Mouse (Mus musculus) kidney, adult 9 months (tissue): ENCODE measurements around the gene Pkmyt1.
A peak's percentile ranks its signal among the peaks of the same experiment; 100 is the strongest.

Experiments used
- DNase-seq: peaks from one replicate; pipeline ENCODE4 v3.0.0; 2022

The Pkmyt1 gene

GRCm38 (mm10) chr17:23725999-23726757, at the start of gene Pkmyt1:
Gene Pkmyt1, plus strand, starts transcription at chr17:23726336.
- peak; percentile 95 for DNase-seq

GRCm38 (mm10) chr17:23676473-23677031, 49.6 kb upstream of the Pkmyt1 start:
- DNase-seq = no peak

DNA sequence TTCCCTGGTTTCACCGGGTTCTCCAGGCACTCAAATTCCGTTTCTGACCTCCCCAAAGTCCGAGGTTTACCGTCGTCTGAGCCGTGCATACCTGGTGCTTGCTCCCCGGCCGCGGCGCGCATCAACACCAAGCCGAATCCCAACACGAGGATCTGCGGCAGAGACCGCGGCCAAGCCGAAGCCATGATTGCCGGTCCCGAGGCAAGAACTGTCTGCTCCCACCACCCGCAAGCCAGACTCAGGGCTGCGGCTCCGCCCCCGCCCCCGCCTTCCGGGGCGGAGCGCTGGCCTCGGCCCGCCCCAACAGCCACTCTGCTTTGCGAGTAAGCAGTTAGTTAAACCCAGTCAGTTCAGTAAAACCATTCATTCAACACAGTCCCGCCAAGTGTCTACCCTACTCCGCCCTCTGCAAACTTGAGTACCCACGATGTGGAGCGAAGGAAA, 48.9 kb upstream of the Pkmyt1 start, which contains the start of gene Tnfrsf12a:
Tnfrsf12a (minus strand) TSS at position 233 of the 444 bp plus-strand sequence.
- DNase-seq = peak; percentile 92

GRCm38 (mm10) chr17:23679127-23679835, 46.9 kb upstream of the Pkmyt1 start, which contains the start of gene Cldn6:
Gene Cldn6, plus strand, starts transcription at chr17:23679249.
- DNase-seq = no peak

GRCm38 (mm10) chr17:23680336-23680735, 45.8 kb upstream of the Pkmyt1 start:
- no peak for DNase-seq

- no peak for DNase-seq
These were observed 45.0 kb upstream of the Pkmyt1 start for GRCm38 (mm10) chr17:23681086-23681485.

GRCm38 (mm10) chr17:23682092-23682491, 44.0 kb upstream of the Pkmyt1 start:
- DNase-seq = peak; percentile 81

GRCm38 (mm10) chr17:23682530-23682929, 43.6 kb upstream of the Pkmyt1 start:
- peak; percentile 60 for DNase-seq

- DNase-seq = no peak
These were observed 42.9 kb upstream of the Pkmyt1 start for GRCm38 (mm10) chr17:23683226-23683625.

DNA sequence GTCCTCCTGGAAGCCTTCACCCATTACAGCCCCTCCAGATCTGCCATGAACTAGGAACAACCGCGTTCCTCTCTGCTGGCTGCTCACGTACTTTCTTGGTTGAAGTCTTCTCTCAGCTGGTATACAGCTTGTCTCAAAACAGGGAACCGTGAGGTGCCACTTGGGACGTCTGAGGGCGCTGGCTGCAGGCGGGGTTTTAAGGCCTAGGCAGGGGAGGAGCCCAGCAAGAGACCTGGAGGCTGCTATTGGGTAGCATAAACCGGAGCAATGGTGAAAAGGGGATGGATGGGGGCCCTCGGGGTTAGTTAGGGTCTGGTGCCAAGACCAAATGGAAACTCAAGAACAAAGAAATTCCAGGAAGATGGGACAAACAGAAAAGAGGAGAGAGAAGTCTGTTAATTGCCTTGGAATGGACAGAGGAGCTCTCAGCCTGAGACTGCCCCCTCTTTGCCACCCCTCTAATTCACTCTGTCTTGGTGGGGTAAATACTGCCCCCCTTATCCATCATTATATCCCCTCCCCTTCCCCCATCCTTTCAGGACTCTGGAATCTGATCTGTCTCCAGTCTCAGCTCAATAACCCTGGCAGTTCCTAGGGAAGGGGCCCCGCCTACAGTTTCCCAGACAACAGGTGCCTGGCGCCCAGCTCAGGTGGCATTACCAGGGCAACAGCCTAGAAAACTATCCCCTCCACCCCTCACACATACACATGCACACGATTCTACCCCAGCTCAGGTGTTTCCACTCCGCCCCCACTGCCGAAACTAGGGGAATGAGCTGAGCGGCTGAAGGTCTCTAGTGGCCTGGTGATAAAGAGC, 42.1 kb upstream of the Pkmyt1 start, which contains the start of gene Cldn9:
Cldn9 (minus strand) TSS at position 171 of the 817 bp plus-strand sequence.
- no peak for DNase-seq

DNA sequence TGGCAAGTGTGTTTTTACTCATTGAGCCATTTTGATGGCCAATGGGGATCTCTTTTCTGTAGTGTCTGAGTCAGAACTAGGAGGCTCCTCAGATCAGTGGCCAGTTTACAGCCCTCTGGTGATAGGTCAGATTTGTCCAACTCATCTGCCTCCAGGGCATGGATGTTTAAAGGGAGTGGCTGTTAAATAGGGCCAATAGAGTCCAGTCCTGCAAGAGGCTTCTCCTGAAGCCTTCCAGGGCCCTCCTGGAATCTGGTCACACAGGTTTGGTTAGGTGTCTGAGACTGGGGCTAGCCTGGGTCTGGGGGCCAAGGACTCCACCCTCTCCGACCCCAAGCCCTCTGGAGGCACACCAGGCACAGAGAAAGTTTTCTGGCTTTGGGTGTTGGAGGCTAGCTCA, 31.6 kb upstream of the Pkmyt1 start:
- no peak for DNase-seq

GRCm38 (mm10) chr17:23695801-23696200, 30.3 kb upstream of the Pkmyt1 start:
- no peak for DNase-seq

DNA sequence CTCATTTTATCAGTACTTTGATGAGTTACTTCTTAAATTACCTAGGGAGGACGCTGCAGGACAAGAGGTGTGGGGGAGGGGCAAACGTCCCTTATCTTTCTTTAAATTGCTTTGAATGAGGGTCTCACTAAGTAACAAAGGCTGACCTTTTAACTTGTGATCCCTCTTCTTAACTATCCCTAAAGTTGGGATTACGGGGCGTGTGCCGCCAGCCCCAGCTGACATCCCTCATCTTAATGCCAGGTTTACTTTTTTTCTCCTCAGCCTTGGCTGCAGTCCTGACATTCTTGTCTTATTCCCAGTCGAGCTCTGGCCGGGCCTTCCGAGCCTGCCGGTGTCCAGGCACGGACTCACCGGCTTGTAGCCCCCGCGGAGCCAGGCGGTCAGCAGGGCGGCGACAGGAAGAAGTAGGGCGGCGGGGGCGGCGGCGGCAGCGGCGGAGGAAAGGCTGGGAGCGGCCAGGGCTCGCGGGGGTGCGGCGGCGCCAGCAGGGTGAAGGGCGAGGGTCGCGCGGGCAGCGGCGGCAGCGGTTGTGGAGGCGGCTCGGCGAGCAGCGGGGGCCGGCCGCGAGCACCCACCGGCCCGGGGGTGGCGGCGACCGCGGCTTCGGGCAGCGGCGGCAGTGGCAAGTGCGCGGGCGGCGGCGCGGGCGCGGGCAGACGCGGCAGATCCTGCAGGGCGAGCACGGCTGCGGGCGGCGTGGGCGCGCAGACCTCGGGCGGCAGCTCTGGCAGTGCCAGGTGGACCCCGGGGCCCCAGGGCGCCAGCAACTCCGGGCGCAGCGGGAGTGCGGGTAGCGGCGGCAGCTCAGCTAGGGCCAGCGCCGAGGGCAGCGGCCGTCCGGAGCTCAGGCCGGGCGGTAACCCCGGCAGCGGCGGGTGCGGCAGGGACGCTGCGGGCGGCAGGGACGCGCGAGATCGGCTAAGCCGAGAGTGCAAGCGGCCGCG, 26.7 kb upstream of the Pkmyt1 start:
- DNase-seq = peak; percentile 35

GRCm38 (mm10) chr17:23700079-23700478, 26.1 kb upstream of the Pkmyt1 start:
- peak; percentile 96 for DNase-seq

GRCm38 (mm10) chr17:23703301-23703700, 22.8 kb upstream of the Pkmyt1 start:
- no peak for DNase-seq

DNA sequence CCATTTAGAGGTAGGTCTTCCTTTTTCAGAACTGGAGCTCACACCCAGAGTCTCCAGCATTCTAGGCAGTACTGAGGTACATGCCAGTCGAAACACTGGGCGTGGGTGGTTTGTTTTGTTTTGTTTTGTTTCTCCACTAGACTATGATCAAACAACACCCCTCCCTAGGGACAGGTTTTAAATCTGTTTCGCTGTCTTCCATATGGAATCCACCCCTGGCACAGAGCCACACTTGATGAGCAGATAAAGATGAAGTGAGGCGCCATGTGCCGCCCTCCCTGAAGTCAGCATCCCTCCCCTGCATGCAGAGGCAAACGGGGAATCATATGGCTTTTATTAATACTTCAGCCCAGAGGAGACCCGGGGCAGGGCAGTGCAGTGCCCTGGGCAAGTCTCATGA, 21.4 kb upstream of the Pkmyt1 start:
- no peak for DNase-seq

GRCm38 (mm10) chr17:23705525-23706104, 20.5 kb upstream of the Pkmyt1 start:
- no peak for DNase-seq

GRCm38 (mm10) chr17:23706212-23706611, 19.9 kb upstream of the Pkmyt1 start:
- DNase-seq = peak; percentile 77

GRCm38 (mm10) chr17:23717003-23717402, 9.1 kb upstream of the Pkmyt1 start:
- no peak for DNase-seq

DNA sequence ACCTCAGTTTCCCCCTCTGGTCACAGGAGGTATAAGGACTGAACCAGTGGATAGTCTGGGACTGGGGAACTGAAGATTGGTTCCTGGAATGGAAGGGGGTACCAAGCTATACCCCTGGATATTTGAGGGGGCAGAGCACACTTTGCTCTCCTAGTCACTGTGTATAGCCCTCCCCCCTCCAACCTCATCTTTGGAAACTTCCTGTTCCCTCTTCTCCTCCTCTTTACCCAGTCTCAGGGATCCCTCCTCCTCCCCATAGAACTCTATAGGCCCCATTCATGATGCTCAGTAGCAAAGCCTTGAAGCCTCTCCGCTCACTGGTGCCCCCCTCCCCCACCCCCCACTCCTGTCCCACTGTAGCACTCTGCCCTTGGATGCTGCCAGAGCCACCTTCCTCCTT, 6.7 kb upstream of the Pkmyt1 start:
- DNase-seq = no peak

- no peak for DNase-seq
These were observed 4.2 kb upstream of the Pkmyt1 start for GRCm38 (mm10) chr17:23721886-23722285.
